Mouse (Mus musculus) kidney, adult 2 months (tissue): ENCODE results near the gene Hpd.

Experiments used
- CTCF ChIP-seq: fragments of 200-500 bp; conservative IDR thresholded peaks from 2 replicates; pipeline ENCODE4 v1.5.1; 2011; ENCODE audit warnings: low read depth, mild to moderate bottlenecking, control low read depth, low read length, moderate library complexity, mixed read lengths; ENCODE audit not compliant: insufficient read depth, insufficient read length
- POLR2A ChIP-seq: fragments of 200-500 bp; IDR thresholded peaks from one replicate; pipeline ENCODE4 v1.6.1; 2011; ENCODE audit warnings: low read depth, low read length, control low read depth

DNA sequence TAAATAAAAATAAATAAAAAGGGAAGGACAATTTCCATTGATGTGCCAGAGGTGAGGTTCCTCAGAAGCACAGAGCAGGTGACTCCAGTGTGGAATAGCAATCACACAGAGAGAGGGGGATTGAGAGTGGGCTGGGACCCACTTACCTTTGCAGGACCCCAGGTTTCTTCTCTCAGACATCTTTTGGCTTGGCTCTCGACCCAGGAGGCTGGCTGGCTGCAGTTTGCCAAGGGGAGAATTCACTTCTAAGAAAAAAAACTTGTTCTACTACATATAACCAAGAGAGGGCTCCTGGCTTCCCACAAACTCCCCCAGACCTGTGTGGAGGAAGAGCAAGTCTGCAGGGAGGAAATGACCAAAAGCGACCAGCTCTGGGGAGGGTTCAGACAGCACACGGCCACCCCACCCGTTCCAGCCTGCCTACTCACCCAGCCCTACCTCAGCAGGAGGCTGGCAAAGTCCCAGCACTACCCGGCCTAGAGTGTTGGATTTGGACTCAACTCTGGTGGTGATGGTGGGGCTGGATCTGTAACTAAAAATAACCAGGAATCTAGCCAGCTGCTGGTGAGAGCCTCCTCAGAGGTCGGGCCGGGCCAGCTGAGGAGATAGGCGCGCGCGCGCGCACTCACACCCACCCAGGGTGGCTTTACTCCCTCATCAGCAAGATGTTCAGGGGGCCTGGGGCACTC is 48.2 kb downstream of the Hpd start:
- TF ChIP-seq POLR2A (no peak), CTCF (no peak)
